Mouse (Mus musculus) spleen, adult 18-20 months (tissue): Measurements from ENCODE around the gene Cars2.
"Not testable (repeated sequence)": the region's sequence is repeated elsewhere in the genome, so short reads cannot be mapped to it uniquely, and the experiment has no call there.

ENCODE experiments used
- DNase-seq, 2 experiments: peaks; one replicate each; pipeline ENCODE4 v3.0.0; 2022; ENCODE audit warnings: mixed read lengths in 2 of 2

The Cars2 gene

GRCm38 (mm10) chr8:11470694-11471093, 79.9 kb downstream of the Cars2 start:
- DNase-seq: no peak

- DNase-seq: peak in 1 of 2 experiments; percentile 38
Measured at GRCm38 (mm10) chr8:11469095-11469494, 81.5 kb downstream of the Cars2 start.

GRCm38 (mm10) chr8:11466528-11466927, 84.1 kb downstream of the Cars2 start:
- not testable (repeated sequence) for DNase-seq

- no peak for DNase-seq
Measured at GRCm38 (mm10) chr8:11465619-11466018, 85.0 kb downstream of the Cars2 start.

- no peak for DNase-seq
Measured at GRCm38 (mm10) chr8:11464707-11464964, 85.9 kb downstream of the Cars2 start.
